Mouse (Mus musculus): ENCODE data around the gene 4921517D22Rik. TPM values are rescaled to one million over a fixed set of nuclear protein-coding genes. Genes with fewer than 3 reads are reported as not detected.

4921517D22Rik gene
- polyA plus RNA-seq, 1 experiment from 2014 or later = not detected

DNA sequence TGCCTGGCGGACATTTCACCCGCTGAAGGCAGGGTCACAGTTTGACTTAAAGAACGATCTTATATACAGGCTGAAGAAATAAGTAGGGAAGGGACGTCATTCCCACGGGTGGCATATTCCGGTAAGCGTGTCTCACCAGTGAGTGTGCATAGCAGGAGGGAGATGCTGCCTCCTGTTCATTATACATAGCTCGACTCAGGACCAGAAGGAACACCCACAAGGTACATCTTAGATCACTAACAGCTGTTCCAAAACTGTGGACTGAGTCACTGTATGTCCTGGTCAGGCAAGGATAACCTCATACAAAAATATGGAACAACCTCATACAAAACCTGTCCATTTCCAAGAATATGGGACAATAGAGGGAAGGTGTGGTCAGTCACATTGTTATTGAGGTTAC, 5.2 kb upstream of the 4921517D22Rik start:
- Histone ChIP-seq H3K36me3 (ENCODE audit: insufficient read depth, low read length) (no peaks in the 10 kb centered on the region), H3K9ac (replicated peaks; ENCODE audit: low read depth) (no peak overlapping the region), H3K4me2 (replicated peaks; ENCODE audit: low read depth, low read length) (no peak overlapping the region), H3K4me3 (ENCODE audit: low read depth, low read length) (no peak overlapping the region), H3K4me1 (ENCODE audit: insufficient read depth, low read depth, low read length) (no peaks in the 10 kb centered on the region), H3K9me3 (ENCODE audit: low read length) (no peaks in the 10 kb centered on the region), H3K27ac (ENCODE audit: low read length) (no peak overlapping the region), H3K27me3 (replicated peaks; ENCODE audit: insufficient read depth, low read length) (no peaks in the 10 kb centered on the region)
- WGBS = 88% methylated on average over 8 of the region's 8 CpGs
- no peak for DNase-seq (ENCODE audit: low spot score)
- TF ChIP-seq CTCF (IDR thresholded peaks at IDR 0.05) (no peak), EP300 (IDR thresholded peaks at IDR 0.05) (no peak)
- no peak for ATAC-seq

DNA sequence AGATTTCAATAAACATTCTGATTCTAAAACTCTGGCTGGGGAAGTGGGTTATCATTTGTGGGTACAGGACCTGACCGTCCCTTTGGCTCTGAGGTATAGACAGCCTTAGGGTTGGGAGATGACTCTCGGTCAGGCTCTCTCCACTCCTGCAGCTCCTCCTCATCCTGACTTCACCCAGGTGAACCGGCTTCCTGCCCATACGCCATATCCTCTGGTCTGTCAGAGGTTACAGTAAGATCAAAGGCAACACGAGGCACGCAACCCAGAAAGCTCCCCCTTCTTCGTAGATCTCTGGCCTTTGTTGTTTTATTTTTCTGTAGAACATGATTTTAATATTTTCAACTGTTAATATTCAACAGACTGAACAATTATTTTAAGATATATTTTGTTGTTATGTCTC, 1.9 kb upstream of the 4921517D22Rik start:
- Histone ChIP-seq H3K27me3 (replicated peaks; ENCODE audit: insufficient read depth, low read length) (no peaks in the 10 kb centered on the region), H3K27ac (ENCODE audit: low read length) (no peak overlapping the region), H3K4me1 (ENCODE audit: insufficient read depth, low read depth, low read length) (no peaks in the 10 kb centered on the region), H3K36me3 (ENCODE audit: insufficient read depth, low read length) (no peaks in the 10 kb centered on the region), H3K4me2 (replicated peaks; ENCODE audit: low read depth, low read length) (no peak overlapping the region), H3K4me3 (ENCODE audit: low read depth, low read length) (no peak overlapping the region), H3K9ac (replicated peaks; ENCODE audit: low read depth) (no peak overlapping the region), H3K9me3 (ENCODE audit: low read length) (no peaks in the 10 kb centered on the region)
- ATAC-seq (no peak), DNase-seq (ENCODE audit: low spot score) (no peak)
- WGBS = 71% methylated on average over 7 of the region's 7 CpGs
- TF ChIP-seq EP300 (IDR thresholded peaks at IDR 0.05) (no peak), CTCF (IDR thresholded peaks at IDR 0.05) (no peak)

DNA sequence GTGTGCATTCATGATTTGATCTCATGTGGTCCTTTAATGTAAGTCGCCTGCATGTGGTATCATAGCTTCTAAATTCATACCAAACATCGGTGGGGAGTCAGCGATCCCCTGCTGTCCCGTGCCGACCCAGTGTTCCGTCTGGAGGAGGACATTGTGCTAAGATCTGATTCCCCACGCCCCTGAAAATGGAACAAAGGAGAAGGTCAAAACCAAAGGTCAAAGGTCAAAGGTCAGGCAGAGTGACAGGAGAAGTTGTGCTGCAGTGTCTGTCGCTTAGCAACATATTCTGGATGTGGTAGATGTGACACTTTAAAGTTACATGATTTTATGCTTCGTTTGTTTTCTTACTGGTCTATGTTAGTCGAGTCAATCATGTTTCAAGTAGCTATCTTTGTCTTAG, 2.4 kb downstream of the 4921517D22Rik start:
- DNase-seq (ENCODE audit: low spot score) (no peak), ATAC-seq (no peak)
- 66% methylated on average over 10 of the region's 10 CpGs for WGBS
- Histone ChIP-seq H3K9me3 (ENCODE audit: low read length) (no peaks in the 10 kb centered on the region), H3K27ac (ENCODE audit: low read length) (no peak overlapping the region), H3K4me1 (ENCODE audit: insufficient read depth, low read depth, low read length) (no peaks in the 10 kb centered on the region), H3K4me2 (replicated peaks; ENCODE audit: low read depth, low read length) (no peak overlapping the region), H3K36me3 (ENCODE audit: insufficient read depth, low read length) (no peaks in the 10 kb centered on the region), H3K9ac (replicated peaks; ENCODE audit: low read depth) (no peak overlapping the region), H3K27me3 (replicated peaks; ENCODE audit: insufficient read depth, low read length) (no peaks in the 10 kb centered on the region), H3K4me3 (ENCODE audit: low read depth, low read length) (no peak overlapping the region)
- TF ChIP-seq EP300 (IDR thresholded peaks at IDR 0.05) (no peak), CTCF (IDR thresholded peaks at IDR 0.05) (no peak)

DNA sequence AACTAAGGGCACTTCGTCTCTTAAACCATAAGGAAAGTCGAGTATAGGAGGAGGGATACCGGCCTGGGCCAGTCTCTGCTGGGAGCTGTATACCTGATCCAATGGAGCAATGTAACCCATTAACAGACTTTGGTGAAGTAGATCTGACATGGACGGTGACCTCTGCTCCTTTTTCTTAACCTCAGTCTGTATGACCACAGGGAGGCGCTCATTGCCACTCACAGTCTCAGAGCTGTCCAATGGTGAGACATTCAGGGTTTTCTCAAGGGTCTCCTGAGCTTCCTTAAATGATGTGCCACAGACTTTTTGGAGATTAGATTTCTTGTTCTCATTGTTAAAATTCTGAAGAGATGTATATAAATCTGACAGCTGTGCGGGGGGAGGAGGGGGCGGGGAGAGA, 3.3 kb downstream of the 4921517D22Rik start:
- Histone ChIP-seq H3K27ac (ENCODE audit: low read length) (no peak overlapping the region), H3K9me3 (ENCODE audit: low read length) (no peaks in the 10 kb centered on the region), H3K4me2 (replicated peaks; ENCODE audit: low read depth, low read length) (no peak overlapping the region), H3K36me3 (ENCODE audit: insufficient read depth, low read length) (no peaks in the 10 kb centered on the region), H3K4me1 (ENCODE audit: insufficient read depth, low read depth, low read length) (no peaks in the 10 kb centered on the region), H3K4me3 (ENCODE audit: low read depth, low read length) (no peak overlapping the region), H3K27me3 (replicated peaks; ENCODE audit: insufficient read depth, low read length) (no peaks in the 10 kb centered on the region), H3K9ac (replicated peaks; ENCODE audit: low read depth) (no peak overlapping the region)
- DNase-seq (ENCODE audit: low spot score) = no peak
- TF ChIP-seq EP300 (IDR thresholded peaks at IDR 0.05) = no peak
- peak; percentile 38 for TF ChIP-seq CTCF (IDR thresholded peaks at IDR 0.05)
- WGBS = 77% methylated on average over 7 of the region's 7 CpGs
- ATAC-seq = no peak

DNA sequence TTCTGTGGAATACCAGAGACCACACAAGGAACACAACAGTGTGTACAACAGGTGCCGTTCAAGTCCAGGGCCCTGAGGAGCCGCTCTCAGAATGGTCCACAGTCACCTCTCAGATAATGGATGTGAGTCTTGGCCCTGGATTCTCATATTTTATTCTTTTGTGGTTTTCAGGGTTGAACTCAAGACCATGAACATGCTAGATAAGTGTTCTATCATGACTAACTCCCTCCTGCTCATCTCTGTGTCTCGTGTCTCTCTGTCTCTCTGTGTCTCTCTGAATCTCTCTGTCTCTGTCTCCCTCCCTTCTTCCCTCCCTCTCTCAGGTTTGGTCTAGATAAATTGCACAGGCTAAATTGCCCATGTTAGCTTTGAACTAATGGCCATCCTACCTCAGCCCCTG, 4.1 kb downstream of the 4921517D22Rik start:
- Histone ChIP-seq H3K36me3 (ENCODE audit: insufficient read depth, low read length) (no peaks in the 10 kb centered on the region), H3K9ac (replicated peaks; ENCODE audit: low read depth) (no peak overlapping the region), H3K4me2 (replicated peaks; ENCODE audit: low read depth, low read length) (no peak overlapping the region), H3K4me1 (ENCODE audit: insufficient read depth, low read depth, low read length) (no peaks in the 10 kb centered on the region), H3K9me3 (ENCODE audit: low read length) (no peaks in the 10 kb centered on the region), H3K4me3 (ENCODE audit: low read depth, low read length) (no peak overlapping the region), H3K27ac (ENCODE audit: low read length) (no peak overlapping the region), H3K27me3 (replicated peaks; ENCODE audit: insufficient read depth, low read length) (no peaks in the 10 kb centered on the region)
- no peak for ATAC-seq
- TF ChIP-seq EP300 (IDR thresholded peaks at IDR 0.05) (no peak), CTCF (IDR thresholded peaks at IDR 0.05) (no peak)
- no peak for DNase-seq (ENCODE audit: low spot score)
- WGBS = 87% methylated on average over 3 of the region's 3 CpGs

DNA sequence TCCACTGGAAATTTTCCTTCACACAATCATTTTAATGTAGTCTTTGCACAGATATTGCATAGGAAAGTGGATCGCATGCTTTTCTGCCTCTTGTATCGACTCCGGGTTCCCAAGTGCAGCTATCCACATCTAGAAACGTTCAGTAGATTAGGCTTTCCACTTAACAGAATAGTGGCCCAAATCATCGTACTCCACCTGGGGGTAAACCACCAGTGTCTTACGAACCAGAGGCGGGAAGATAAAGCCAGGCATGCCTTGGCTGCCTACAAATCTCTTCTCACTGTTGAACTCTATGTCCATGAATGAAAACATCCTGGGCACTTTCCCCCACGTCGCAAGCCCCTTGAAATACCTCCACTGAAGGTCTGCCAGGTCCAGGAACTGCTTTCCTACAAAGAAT, 4.6 kb downstream of the 4921517D22Rik start:
- WGBS = 77% methylated on average over 9 of the region's 9 CpGs
- TF ChIP-seq CTCF (IDR thresholded peaks at IDR 0.05) = no peak
- TF ChIP-seq EP300 (IDR thresholded peaks at IDR 0.05) = no peak
- DNase-seq (ENCODE audit: low spot score) = no peak

DNA sequence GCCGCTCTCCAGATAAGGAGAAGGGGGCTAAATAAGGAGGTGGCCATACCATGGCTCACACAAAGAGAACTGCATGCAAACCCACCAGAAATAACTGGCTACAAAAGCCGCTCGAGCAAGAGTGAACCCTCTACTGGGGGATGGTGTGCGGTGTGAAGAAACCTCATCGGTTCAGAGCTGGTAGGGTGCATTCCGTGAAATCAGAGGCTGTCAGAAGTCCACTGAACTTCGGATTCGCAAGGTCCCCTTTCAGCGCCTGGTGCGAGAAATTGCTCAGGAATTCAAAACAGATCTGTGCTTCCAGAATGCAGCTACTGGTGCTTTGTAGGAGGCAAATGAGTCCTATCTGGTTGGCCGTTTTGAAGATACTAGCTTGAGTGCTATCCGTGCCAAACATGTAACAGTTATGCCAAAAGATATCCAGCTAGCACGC, 5.6 kb downstream of the 4921517D22Rik start:
- Histone ChIP-seq H3K9me3 (ENCODE audit: low read length) (no peaks in the 10 kb centered on the region), H3K9ac (replicated peaks; ENCODE audit: low read depth) (no peak overlapping the region), H3K4me3 (ENCODE audit: low read depth, low read length) (no peak overlapping the region), H3K27ac (ENCODE audit: low read length) (no peak overlapping the region), H3K4me1 (ENCODE audit: insufficient read depth, low read depth, low read length) (no peaks in the 10 kb centered on the region), H3K36me3 (ENCODE audit: insufficient read depth, low read length) (no peaks in the 10 kb centered on the region), H3K27me3 (replicated peaks; ENCODE audit: insufficient read depth, low read length) (no peaks in the 10 kb centered on the region), H3K4me2 (replicated peaks; ENCODE audit: low read depth, low read length) (no peak overlapping the region)
- DNase-seq (ENCODE audit: low spot score) = no peak
- 60% methylated on average over 13 of the region's 13 CpGs for WGBS
- TF ChIP-seq CTCF (IDR thresholded peaks at IDR 0.05) (no peak), EP300 (IDR thresholded peaks at IDR 0.05) (no peak)
- no peak for ATAC-seq

More for the DNA sequence above, 4.6 kb downstream of the 4921517D22Rik start:
- Histone ChIP-seq H3K27ac (ENCODE audit: low read length) (no peak overlapping the region), H3K9ac (replicated peaks; ENCODE audit: low read depth) (no peak overlapping the region), H3K9me3 (ENCODE audit: low read length) (no peaks in the 10 kb centered on the region), H3K36me3 (ENCODE audit: insufficient read depth, low read length) (no peaks in the 10 kb centered on the region), H3K4me1 (ENCODE audit: insufficient read depth, low read depth, low read length) (no peaks in the 10 kb centered on the region), H3K4me2 (replicated peaks; ENCODE audit: low read depth, low read length) (no peak overlapping the region), H3K4me3 (ENCODE audit: low read depth, low read length) (no peak overlapping the region), H3K27me3 (replicated peaks; ENCODE audit: insufficient read depth, low read length) (no peaks in the 10 kb centered on the region)
- no peak for ATAC-seq
